Mouse (Mus musculus): ENCODE results near the gene App. TPM values are rescaled to one million over a fixed set of nuclear protein-coding genes. Genes with fewer than 3 reads are reported as not detected.

App gene
- total RNA-seq, 2 experiments from 2014 or later: 1,138 to 1,191 TPM

DNA sequence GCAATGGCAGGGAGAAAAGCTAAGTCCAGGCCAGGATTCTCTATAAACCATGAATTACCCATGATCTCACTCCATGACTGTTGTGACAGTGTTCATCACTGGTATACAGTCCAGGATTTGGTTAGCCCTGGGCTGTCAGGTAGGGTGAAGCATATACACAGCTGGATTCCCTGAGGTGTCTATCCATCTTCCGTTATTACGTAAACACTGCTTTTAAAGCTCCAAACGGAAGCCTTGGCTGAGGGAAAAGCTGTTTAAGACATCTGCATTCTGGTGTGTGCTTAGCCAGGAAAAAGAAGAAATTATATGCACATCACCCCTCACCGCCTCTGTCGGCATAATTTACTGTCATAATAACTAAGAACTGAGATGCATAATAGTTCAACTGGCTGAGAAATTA lies 115.4 kb downstream of the App start:
- DNase-seq (ENCODE audit: extremely low spot score in 1 of 2, low spot score in 2 of 2): no peak

DNA sequence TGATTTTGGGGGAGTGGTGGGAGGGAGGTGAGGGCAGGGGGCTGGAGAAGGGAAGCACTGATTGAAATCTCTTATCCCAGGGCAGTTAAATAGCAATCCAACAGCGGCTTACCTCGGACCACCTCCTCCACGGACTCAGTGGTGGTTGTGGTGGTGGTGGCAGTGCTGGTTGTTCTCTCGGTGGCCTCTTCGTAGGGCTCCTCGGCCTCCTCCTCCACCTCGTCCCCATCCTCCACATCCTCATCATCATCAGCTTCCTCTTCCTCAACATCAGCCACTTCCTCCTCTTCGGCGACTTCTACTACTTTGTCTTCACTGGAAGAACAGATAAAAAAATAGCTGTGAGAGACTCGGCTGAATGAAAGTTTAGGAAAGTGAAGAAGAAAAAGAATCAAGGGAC lies 117.4 kb downstream of the App start:
- DNase-seq (ENCODE audit: extremely low spot score in 1 of 2, low spot score in 2 of 2): no peak
- intact Hi-C loops (cut with DNase I): no loop called here

More for the DNA sequence above, 115.4 kb downstream of the App start:
- intact Hi-C loops (cut with DNase I): no loop called here

DNA sequence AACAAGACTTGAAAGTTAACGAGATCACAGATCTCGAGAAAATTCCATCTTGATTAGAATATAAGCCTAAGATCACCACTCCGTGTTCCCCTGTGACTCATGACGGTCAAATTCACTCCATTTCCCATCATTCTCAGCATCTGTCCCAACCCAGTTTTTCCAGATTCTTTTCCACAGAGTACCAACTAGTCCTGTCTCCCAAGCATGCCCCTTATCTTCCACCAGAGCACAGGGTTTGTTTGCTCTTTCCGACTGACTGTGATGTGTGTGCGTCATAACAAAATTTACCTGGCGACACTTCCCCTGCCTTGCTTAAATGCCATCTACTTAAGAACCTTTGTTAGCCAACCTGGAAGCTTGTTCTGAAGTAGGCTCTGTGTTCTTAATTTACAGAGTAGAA lies 119.6 kb downstream of the App start:
- no peak for DNase-seq (ENCODE audit: extremely low spot score in 1 of 2, low spot score in 2 of 2)
- intact Hi-C loops (cut with DNase I): no loop called here

DNA sequence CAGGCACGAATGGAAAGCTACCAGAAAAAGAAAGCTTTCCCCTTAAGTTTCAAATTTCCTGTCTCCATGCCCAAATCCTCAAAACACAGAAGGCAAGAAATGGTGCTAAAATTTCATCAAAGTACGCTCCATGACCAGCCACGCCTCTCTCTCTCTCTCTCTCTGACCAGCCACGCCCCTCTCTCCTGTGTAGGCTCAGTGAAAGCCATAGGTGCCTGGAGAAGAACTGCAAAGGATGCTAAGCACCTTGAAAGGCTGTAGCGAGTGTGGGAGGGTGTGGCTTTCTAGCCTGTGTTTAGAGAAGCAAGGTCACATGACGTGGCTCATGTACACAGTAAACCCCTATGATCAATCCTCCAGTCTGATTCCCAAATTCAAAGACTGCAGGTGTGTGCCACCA lies 126.3 kb downstream of the App start:
- no peak for DNase-seq (ENCODE audit: extremely low spot score in 1 of 2, low spot score in 2 of 2)
- intact Hi-C loops (cut with DNase I): no loop called here

DNA sequence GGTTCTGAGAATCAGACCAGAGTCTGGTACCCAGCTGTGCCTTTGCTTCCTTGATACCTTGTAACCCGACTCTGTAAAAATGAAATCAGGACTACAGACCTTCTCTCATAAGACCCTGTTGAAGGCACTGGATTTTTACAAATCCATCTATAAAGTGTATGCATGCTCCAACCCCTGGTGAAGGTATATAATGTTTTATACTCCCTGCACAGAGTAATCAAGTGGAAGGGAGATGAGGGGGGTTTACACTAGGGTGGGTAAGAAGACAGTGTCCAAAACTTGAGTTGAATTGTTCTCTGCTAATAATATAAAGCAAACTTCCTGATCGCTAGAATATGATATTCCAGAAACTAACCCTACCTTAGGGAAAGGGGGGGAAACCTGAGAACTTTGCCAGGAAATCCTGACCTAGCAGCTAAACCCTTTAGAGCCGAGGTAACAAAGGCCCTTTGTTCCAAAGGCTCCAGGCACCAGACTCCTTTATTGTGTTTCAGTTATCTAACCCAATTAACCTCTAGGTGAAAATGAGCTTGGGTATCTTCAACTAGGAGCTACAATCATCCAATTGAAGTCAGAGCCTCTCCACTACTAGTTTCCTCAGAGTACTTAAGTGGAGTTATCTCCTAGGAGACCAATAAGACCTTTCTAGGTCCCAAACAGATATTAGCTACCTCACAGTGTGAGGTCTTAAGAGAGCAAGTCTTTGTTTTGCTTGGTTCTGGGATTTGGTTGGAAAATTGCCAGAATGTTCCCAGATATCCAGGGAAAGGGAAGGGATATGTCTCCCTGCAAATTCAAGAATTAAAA lies 132.2 kb downstream of the App start:
- intact Hi-C loops (cut with DNase I): no loop called here
- DNase-seq (ENCODE audit: extremely low spot score in 1 of 2, low spot score in 2 of 2): no peak

DNA sequence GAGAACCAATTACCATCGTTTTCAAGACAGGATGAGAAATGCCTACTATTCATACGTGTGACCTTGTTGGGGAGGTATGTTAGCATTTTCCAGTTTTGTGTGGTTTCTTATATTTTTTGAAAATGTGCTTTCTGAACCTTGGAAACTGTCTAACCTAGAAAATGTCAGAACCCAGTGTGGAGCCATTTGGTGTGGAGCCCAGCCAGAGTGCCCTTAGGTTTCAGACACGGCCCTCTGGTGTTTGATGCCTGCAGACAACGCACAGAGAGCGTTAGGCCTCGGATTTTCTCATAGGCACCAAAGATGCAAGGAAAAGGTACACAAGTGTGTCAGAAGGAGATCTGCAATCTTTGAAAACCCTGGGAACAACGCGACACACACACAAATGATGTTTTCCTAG lies 134.8 kb downstream of the App start:
- DNase-seq (ENCODE audit: extremely low spot score in 1 of 2, low spot score in 2 of 2): no peak
- intact Hi-C loops (cut with DNase I): no loop called here

DNA sequence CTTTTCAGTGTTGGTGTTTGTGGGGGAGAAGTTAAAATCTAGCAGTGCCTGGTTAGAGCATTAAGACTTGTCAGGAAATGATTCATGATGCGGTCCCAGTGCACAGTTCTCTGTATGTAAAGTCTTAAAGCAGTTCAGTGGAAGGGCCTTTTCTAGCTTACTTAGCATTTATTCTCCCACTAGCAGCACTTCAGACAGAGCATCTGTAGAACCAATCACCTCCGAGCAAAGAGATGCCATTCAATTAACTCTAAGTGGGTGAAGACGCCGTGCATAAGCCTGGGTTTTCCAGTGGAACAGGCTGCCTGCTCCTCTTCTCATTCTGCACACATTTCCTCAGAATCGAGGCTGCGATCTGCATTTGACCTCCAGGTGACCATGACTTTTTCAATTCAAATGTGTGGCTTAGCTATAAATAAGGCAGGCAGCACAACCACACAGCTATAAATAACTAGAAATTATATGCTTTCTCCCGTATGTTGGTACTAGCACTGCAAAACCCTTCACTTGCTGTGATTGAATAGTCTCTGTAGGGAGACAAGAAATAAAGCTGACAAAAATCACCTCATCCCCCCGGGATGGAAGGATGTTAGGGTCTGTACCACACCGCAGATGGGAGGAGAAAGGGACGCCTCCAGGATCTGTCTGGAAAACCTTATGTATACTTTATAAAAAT lies 135.5 kb downstream of the App start:
- DNase-seq (ENCODE audit: extremely low spot score in 1 of 2, low spot score in 2 of 2): no peak
- intact Hi-C loops (cut with DNase I): no loop called here

DNA sequence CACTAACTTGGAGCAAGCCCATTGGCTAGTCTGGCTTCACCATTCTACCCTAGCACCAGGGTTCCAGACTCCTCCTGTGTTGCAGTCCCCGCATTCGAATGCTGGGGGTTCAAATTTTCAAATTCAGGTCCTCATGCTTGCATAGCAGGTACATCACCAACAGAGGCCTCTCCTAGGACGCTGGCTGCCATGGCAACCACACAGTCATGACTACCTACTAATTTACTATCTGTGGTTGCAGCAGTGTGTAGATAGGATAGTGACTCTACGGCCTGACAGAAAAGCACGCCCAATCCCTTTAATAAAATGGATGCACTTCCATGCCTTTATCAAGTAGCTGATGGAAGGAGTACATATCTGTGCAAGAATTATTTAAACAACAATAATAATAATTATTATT lies 137.8 kb downstream of the App start:
- intact Hi-C loops (cut with DNase I): no loop called here
- DNase-seq (ENCODE audit: extremely low spot score in 1 of 2, low spot score in 2 of 2): no peak

DNA sequence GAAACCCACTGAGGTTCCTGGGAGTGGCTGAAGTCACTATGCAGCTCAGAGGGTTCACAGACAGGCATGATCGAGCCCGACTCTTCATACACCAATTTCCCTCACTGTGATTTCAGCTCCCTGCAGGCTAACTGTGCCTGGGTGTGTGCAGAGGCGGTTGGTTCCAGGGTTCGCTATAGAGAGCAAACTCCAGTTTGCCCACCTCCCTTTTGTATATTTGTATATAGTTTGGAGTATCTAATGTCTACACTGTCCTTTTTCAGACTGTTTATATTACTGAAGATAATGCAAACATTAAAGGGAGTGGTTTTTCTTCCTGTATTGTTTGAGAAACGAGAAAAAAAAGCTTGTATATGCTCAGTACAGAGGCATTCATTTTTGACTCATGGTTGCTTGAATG lies 139.8 kb downstream of the App start:
- intact Hi-C loops (cut with DNase I): no loop called here
- no peak for DNase-seq (ENCODE audit: extremely low spot score in 1 of 2, low spot score in 2 of 2)

DNA sequence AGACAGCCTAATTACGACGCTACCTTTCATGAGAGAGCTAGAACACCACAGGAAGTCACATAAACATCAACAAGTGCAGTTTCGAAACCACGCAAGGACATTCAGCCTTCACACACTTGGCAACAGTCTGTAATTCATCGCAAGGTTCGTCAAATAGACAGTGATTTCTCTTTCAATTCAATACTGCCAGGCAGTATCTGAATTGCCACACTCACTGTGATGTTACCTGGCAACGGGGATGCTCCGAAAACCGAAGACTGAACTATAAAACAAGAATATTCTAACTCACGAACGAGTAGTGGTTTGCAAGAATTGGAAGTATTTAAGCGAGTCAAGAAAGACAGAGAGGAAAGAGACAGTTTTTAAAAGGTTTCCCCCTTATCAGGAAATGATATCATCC lies 142.8 kb downstream of the App start:
- intact Hi-C loops (cut with DNase I): no loop called here

DNA sequence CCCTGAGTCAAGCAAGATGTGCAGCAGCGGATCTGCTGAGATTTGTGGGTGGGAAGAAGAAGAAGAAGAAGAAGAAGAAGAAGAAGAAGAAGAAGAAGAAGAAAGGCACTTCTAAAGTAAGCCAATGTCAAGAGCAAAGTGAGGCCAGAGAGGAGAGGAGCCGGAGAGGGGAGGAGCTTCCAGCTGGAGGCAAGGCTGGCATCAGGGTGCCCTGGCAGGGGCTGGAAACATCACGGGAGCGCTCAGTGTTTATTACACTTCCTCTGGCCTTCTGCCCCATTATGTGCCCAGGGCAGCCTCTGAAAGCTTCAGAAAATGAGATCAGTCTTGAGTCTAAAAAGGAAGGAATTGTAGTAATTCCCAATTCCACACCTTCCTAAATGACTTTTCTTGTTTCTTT lies 145.2 kb downstream of the App start:
- intact Hi-C loops (cut with DNase I): no loop called here

More for the DNA sequence above, 142.8 kb downstream of the App start:
- DNase-seq (ENCODE audit: extremely low spot score in 1 of 2, low spot score in 2 of 2): no peak

DNA sequence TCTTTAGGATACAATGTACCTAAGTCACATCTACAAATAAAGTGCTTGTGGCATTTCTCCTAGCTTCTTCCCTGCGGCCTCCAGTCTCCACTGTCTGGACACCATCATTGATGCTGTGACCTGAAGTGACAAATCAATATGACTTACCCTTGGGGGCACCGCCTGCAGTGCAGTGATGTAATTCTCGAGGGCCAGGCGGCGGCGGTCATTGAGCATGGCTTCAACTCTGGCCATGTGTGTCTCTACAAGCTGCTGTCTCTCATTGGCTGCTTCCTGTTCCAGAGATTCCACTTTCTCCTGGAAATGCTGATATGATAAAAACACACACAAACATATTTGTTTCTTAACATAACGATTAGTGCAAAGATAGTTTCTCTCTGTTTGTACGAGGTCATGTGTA lies 148.9 kb downstream of the App start:
- no peak for DNase-seq (ENCODE audit: extremely low spot score in 1 of 2, low spot score in 2 of 2)
- intact Hi-C loops (cut with DNase I): no loop called here

More for the DNA sequence above, 145.2 kb downstream of the App start:
- DNase-seq (ENCODE audit: extremely low spot score in 1 of 2, low spot score in 2 of 2): no peak

DNA sequence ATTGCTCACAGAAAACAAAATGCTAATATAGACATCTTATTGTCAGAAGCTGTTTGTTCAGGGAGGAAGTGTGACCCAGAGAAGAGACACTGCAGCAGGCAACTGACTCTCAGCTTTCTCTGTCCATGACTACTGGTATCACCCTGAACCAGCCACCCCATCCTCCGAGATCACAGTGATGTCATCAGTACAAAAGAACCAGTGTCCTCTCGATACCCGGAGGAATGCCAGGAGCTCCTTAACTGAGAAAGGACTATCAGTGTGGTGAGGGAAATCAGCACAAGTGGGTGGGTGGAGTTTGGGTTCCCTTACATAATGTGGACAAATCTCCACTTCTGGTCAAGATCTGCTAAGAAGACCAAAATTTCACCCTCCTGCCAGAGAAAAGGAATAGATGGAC lies 150.5 kb downstream of the App start:
- DNase-seq (ENCODE audit: extremely low spot score in 1 of 2, low spot score in 2 of 2): no peak
- intact Hi-C loops (cut with DNase I): no loop called here

DNA sequence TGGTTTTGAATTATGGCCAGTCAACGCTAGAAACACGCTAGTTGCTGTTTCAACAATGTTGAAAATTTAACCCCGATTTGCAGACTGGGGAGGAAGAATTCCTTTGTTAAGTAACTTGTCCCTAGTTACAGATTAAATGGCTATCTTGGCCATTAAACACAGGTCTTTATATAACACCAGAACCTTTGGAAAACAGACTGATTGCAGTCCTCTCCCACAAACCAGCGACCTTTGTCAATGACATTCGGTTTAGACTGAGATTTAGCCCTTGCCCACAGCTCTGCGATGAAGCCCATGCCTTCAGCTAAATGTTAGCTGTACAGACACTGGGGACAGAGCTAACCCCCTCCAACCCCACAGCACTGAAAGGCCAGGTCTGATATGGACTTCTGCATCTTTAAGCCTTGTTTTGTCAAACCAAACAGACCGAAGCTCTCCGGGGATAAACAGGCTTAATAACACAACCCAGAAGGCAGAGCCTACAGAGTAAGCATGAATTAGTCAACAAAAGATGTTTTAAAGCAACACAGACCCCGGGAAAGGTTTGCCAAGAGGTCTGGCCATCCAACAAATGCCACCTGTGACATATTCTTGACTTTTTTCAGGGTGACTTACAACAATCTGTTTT lies 152.8 kb downstream of the App start:
- DNase-seq (ENCODE audit: extremely low spot score in 1 of 2, low spot score in 2 of 2): no peak
- intact Hi-C loops (cut with DNase I): no loop called here

DNA sequence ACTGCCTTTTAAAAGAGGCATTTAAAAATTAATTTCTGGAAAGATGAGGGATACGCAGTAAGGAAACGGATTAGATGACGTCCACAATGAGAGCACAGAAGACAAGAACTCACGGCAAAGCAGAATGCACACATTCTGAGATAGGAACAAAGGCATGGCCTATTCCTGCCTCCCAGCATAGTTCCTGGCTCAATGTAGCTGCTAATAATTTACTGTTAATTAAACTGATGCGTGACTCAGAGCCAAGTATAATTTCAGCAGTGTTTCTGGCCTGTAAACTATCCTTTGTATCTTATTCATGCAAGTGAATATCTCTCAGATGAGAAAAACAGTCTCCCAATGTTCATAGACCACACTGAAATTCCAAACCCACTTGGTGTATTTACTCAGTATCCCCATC lies 154.3 kb downstream of the App start:
- no peak for DNase-seq (ENCODE audit: extremely low spot score in 1 of 2, low spot score in 2 of 2)
- intact Hi-C loops (cut with DNase I): no loop called here

DNA sequence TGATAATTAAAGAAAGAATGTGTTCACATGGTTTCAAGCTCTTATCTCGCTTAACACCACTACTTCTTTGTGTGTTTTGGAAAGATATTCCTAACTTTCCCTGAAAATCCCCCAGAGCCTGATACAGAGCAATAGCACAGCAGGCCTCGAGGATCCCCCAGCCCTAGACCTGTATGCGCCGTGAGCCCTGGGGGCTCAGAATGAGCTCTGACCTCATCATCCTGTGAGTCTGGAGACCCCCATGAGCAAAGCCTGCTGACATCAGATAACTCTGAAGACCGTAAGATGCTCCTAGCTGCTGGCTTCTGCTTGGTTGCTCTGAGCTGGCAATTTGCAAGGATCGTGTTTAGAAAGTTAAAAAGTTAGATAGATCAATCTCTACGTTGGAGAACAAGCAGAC lies 155.7 kb downstream of the App start:
- intact Hi-C loops (cut with DNase I): no loop called here

DNA sequence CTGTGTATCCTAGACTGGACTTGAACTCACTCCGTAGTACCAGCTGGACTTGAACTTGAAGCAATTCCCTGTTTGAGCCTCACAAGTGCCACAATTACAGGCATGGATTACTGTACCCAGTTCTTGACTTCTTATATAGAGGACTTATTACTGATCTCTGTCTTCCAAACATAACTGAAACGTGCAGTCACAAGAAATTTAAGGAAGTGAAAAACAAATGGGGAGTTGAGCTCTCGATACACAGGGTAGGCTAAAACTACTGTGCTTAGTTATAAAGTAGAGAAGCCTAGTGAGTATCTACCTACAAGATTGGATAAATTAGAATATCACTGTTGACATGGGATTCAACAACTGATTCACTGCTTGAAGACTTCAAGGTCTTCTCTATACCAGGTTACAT lies 160.9 kb downstream of the App start:
- DNase-seq (ENCODE audit: extremely low spot score in 1 of 2, low spot score in 2 of 2): no peak
- intact Hi-C loops (cut with DNase I): no loop called here

More for the DNA sequence above, 155.7 kb downstream of the App start:
- DNase-seq (ENCODE audit: extremely low spot score in 1 of 2, low spot score in 2 of 2): no peak

DNA sequence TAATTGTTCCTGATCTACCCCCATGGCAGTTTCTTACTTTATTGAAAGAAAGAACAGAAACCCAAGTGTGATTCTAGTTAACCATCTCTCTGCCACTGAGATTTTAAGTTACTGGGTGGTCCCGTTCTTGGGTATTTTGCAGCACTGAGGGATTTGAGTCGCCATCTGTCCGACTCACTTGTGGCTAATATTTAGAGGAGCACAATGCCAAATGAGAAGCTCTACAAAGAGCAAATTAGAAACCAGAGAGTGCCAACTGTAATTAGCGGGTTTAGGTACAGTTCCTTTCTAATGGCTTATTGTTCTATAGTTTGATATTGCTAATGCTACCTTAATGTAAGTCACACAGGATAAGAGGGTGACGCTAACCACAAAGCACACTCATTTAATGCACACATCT lies 161.4 kb downstream of the App start:
- intact Hi-C loops (cut with DNase I): no loop called here
- no peak for DNase-seq (ENCODE audit: extremely low spot score in 1 of 2, low spot score in 2 of 2)

DNA sequence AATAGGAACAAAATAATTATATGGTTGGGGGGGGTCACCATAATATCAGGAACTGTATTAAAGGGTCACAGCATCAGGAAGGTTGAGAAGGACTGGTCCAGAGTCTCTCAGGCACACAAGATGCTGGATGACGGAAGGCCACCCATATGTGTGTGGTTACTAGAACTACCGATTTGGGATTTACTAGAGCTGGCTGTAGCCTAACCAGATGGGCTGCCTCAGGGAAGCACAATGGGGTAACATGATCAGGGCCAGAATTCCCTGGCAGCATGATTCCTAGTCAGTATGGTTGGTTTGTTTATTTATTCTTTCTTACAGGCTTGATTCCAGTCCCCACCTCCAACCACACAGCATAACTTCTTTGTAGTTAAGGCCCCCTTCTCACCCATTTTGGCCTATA lies 162.9 kb downstream of the App start:
- intact Hi-C loops (cut with DNase I): no loop called here
- DNase-seq (ENCODE audit: extremely low spot score in 1 of 2, low spot score in 2 of 2): no peak

Measured in left cerebral cortex, postnatal 10 days (tissue).